Mouse (Mus musculus): ENCODE measurements at regions not wholly inside any gene's neighbourhood (a gene's known extent, or its start where the extent isn't known, plus 50 kb on each side); places are given as distances from the start of the nearest gene placed in this dataset.

- no peak for DNase-seq (ENCODE audit: low read depth, low spot score)
These were observed 231.0 kb upstream of the Krr1 start for GRCm38 (mm10) chr10:111741301-111741945.

GRCm38 (mm10) chr10:111743291-111743690 lies 229.2 kb upstream of the Krr1 start:
- no peak for DNase-seq (ENCODE audit: low read depth, low spot score)

GRCm38 (mm10) chr10:111745116-111745515 lies 227.3 kb upstream of the Krr1 start:
- DNase-seq (ENCODE audit: low read depth, low spot score), result no peak

GRCm38 (mm10) chr10:111746067-111746878 lies 226.2 kb upstream of the Krr1 start:
- DNase-seq (ENCODE audit: low read depth, low spot score), result no peak

GRCm38 (mm10) chr10:111746879-111747477 lies 225.5 kb upstream of the Krr1 start:
- DNase-seq (ENCODE audit: low read depth, low spot score), result no peak

- no peak for DNase-seq (ENCODE audit: low read depth, low spot score)
These were observed 224.0 kb upstream of the Krr1 start for GRCm38 (mm10) chr10:111748482-111748881.

GRCm38 (mm10) chr10:111753646-111754045 lies 218.8 kb upstream of the Krr1 start:
- DNase-seq (ENCODE audit: low read depth, low spot score), result no peak

GRCm38 (mm10) chr10:111755964-111756363 lies 216.5 kb upstream of the Krr1 start:
- peak; percentile 26 for DNase-seq (ENCODE audit: low read depth, low spot score)

GRCm38 (mm10) chr10:111756528-111756927 lies 215.9 kb upstream of the Krr1 start:
- DNase-seq (ENCODE audit: low read depth, low spot score), result no peak

- no peak for DNase-seq (ENCODE audit: low read depth, low spot score)
These were observed 214.8 kb upstream of the Krr1 start for GRCm38 (mm10) chr10:111757689-111758088.

- DNase-seq (ENCODE audit: low read depth, low spot score), result no peak
These were observed 213.0 kb upstream of the Krr1 start for GRCm38 (mm10) chr10:111759505-111759904.

GRCm38 (mm10) chr10:111762751-111763528 lies 209.5 kb upstream of the Krr1 start:
- no peak for DNase-seq (ENCODE audit: low read depth, low spot score)

GRCm38 (mm10) chr10:111767011-111767720 lies 205.3 kb upstream of the Krr1 start:
- DNase-seq (ENCODE audit: low read depth, low spot score), result peak; percentile 67

- no peak for DNase-seq (ENCODE audit: low read depth, low spot score)
These were observed 204.5 kb upstream of the Krr1 start for GRCm38 (mm10) chr10:111767813-111768455.

GRCm38 (mm10) chr10:111769486-111770002 lies 202.9 kb upstream of the Krr1 start:
- no peak for DNase-seq (ENCODE audit: low read depth, low spot score)

GRCm38 (mm10) chr10:111770027-111770426 lies 202.4 kb upstream of the Krr1 start:
- DNase-seq (ENCODE audit: low read depth, low spot score), result no peak

GRCm38 (mm10) chr10:111771010-111771409 lies 201.5 kb upstream of the Krr1 start:
- DNase-seq (ENCODE audit: low read depth, low spot score), result no peak

- DNase-seq (ENCODE audit: low read depth, low spot score), result no peak
These were observed 194.9 kb upstream of the Krr1 start for GRCm38 (mm10) chr10:111777559-111777958.

- no peak for DNase-seq (ENCODE audit: low read depth, low spot score)
These were observed 194.4 kb upstream of the Krr1 start for GRCm38 (mm10) chr10:111778111-111778510.

- DNase-seq (ENCODE audit: low read depth, low spot score), result no peak
These were observed 192.5 kb upstream of the Krr1 start for GRCm38 (mm10) chr10:111779956-111780355.
